Mouse (Mus musculus) left cerebral cortex, adult 8-10 months (tissue): ENCODE data around the gene Frrs1. TPM values are rescaled to one million over a fixed set of nuclear protein-coding genes. Genes with fewer than 3 reads are reported as not detected.

Source experiments
- total RNA-seq, 4 experiments: library from RNA; stranded (reverse); gene quantifications; 2 replicates each; pipeline ENCODE4 v1.2.4; 2022

Gene Frrs1
- total RNA-seq, 4 experiments from 2014 or later: 0.48 to 3.6 (median 1.5) TPM

Other genes starting within 250 kb of the Frrs1 start
- gene Trmt13, start 244.9 kb upstream of the Frrs1 start, total RNA-seq: 10 to 100 TPM; 16.8 to 21.1 (median 19.8) TPM
- gene Mfsd14a, start 196.8 kb upstream of the Frrs1 start, total RNA-seq: 10 to 100 TPM; 53.0 to 62.0 (median 56.9) TPM
- 1 to 10 TPM in 3 of 4 experiments, not detected in 1; 1.0 to 3.8 (median 2.6) TPM for gene Gm43191, start 178.2 kb upstream of the Frrs1 start, total RNA-seq
- gene Slc35a3, start 146.6 kb upstream of the Frrs1 start, total RNA-seq: 10 to 100 TPM; 14.2 to 17.0 (median 15.5) TPM
- gene Agl, start 51.3 kb upstream of the Frrs1 start, total RNA-seq: 10 to 100 TPM; 25.7 to 28.7 (median 28.7) TPM
- gene 4930455H04Rik, start 108.8 kb downstream of the Frrs1 start, total RNA-seq: not detected
- gene Palmd, start 109.5 kb downstream of the Frrs1 start, total RNA-seq: 10 to 100 TPM; 10.6 to 15.4 (median 13.0) TPM